22 mouse cellular contexts compared by ENCODE assay signal in genomic region chr5:22522612-22523011, GRCm38 (mm10). TPM values are rescaled to one million over a fixed set of nuclear protein-coding genes. Genes with fewer than 3 reads are reported as not detected.
DNase-seq lines count a peak whose midpoint lies in the region; ATAC-seq lines count a peak whose summit lies in the region.
"Had no signal": no experiment of that assay in that cellular context is flagged by ENCODE, and none has a peak within 500 bp of the region (broad histone marks: within the 10 kb centered on the region; RNA-seq: fewer than 3 reads in every experiment).

No protein-coding gene starts in this region.

- no peak overlapping the region for H3K4me3 ChIP-seq in hindbrain, embryonic 11.5 days (ENCODE audit: low read depth, low read length)
- H3K4me3 ChIP-seq: hindbrain, embryonic 15.5 days; intestine, embryonic 15.5 days; limb, embryonic 15.5 days; liver, embryonic 15.5 days; midbrain, embryonic 13.5 days; neural tube, embryonic 13.5 days; stomach, embryonic 15.5 days had no signal

- no peak overlapping the region for H3K4me2 ChIP-seq in hindbrain, embryonic 11.5 days (replicated peaks; ENCODE audit: low read depth, low read length)
- H3K4me2 ChIP-seq: hindbrain, embryonic 15.5 days; intestine, embryonic 15.5 days; limb, embryonic 15.5 days; liver, embryonic 15.5 days; midbrain, embryonic 13.5 days; neural tube, embryonic 13.5 days; stomach, embryonic 15.5 days had no signal

- no peaks in the 10 kb centered on the region for H3K36me3 ChIP-seq in hindbrain, embryonic 11.5 days (ENCODE audit: control insufficient read depth, insufficient read depth, low read length)

- ATAC-seq in frontal cortex, adult (ENCODE audit: low TSS enrichment): peak; percentile 81
- ATAC-seq in hindbrain, embryonic 11.5 days (ENCODE audit: low FRiP score): no peak
- ATAC-seq: intestine, embryonic 15.5 days; midbrain, embryonic 13.5 days had no signal

- no peaks in the 10 kb centered on the region for H3K4me1 ChIP-seq in hindbrain, embryonic 11.5 days (replicated peaks; ENCODE audit: control insufficient read depth, insufficient read depth, low read length)
- H3K4me1 ChIP-seq: hindbrain, embryonic 15.5 days; intestine, embryonic 15.5 days; limb, embryonic 15.5 days; liver, embryonic 15.5 days; midbrain, embryonic 13.5 days; neural tube, embryonic 13.5 days; stomach, embryonic 15.5 days had no signal

- H3K27me3 ChIP-seq in hindbrain, embryonic 11.5 days (ENCODE audit: control insufficient read depth, insufficient read depth, low read length): no peaks in the 10 kb centered on the region
- H3K27me3 ChIP-seq: CH12.LX; hindbrain, embryonic 15.5 days; intestine, embryonic 15.5 days; limb, embryonic 15.5 days; liver, embryonic 15.5 days; midbrain, embryonic 13.5 days; neural tube, embryonic 13.5 days; stomach, embryonic 15.5 days had no signal

- no peak for DNase-seq in frontal cortex, postnatal 14 days (ENCODE audit: low spot score in 2 of 2)
- DNase-seq in 3T3-L1 (ENCODE audit: low read depth, low spot score): peak; percentile 18
- peak; percentile 61 for DNase-seq in cerebellum, adult 11 months
- DNase-seq in cerebellum, postnatal 10 days: peak; percentile 51 to 66
- DNase-seq in hindbrain, embryonic 11.5 days (ENCODE audit: low spot score): no peak
- DNase-seq in thymus, adult 18-20 months: no peak
- DNase-seq in spleen, postnatal 36 days (ENCODE audit: low spot score in 2 of 2): no peak
- DNase-seq: gastrocnemius, postnatal 14 days; heart, adult 18-20 months; heart, postnatal 36 days; kidney, postnatal 4 days; spleen, adult 18-20 months; thymus, adult 2 months had no signal

- no peak overlapping the region for H3K27ac ChIP-seq in hindbrain, embryonic 11.5 days (ENCODE audit: low read depth, low read length)
- H3K27ac ChIP-seq: hindbrain, embryonic 15.5 days; intestine, embryonic 15.5 days; limb, embryonic 15.5 days; liver, embryonic 15.5 days; midbrain, embryonic 13.5 days; neural tube, embryonic 13.5 days; stomach, embryonic 15.5 days had no signal

- H3K9me3 ChIP-seq in hindbrain, embryonic 11.5 days (ENCODE audit: control insufficient read depth, low read length): no peaks in the 10 kb centered on the region
- H3K9me3 ChIP-seq: hindbrain, embryonic 15.5 days; intestine, embryonic 15.5 days; limb, embryonic 15.5 days; liver, embryonic 15.5 days; midbrain, embryonic 13.5 days; neural tube, embryonic 13.5 days; stomach, embryonic 15.5 days had no signal

- WGBS in hindbrain, embryonic 11.5 days: 93% methylated on average over 4 of the region's 4 CpGs

- H3K9ac ChIP-seq in hindbrain, embryonic 11.5 days (ENCODE audit: low read depth, low read length): no peak overlapping the region
- H3K9ac ChIP-seq: hindbrain, embryonic 15.5 days; intestine, embryonic 15.5 days; limb, embryonic 15.5 days; liver, embryonic 15.5 days; midbrain, embryonic 13.5 days; neural tube, embryonic 13.5 days; stomach, embryonic 15.5 days had no signal

RNA-seq across cellular contexts. Expression of gene Orc5, which starts 27.6 kb away (rescaled TPM):
- polyA plus RNA-seq in hindbrain, embryonic 11.5 days (2014; fragmentation: Nextera tagmentation; extraction: Ambion mirVana): 46.7 and 48.2 TPM in 2 replicates

Comparison
In these comparisons a context has a peak if more than half of its experiments do, and no peak if none do; other contexts are left out.
1. DNase-seq: peak in 3T3-L1 (single experiment), cerebellum, adult 11 months (single experiment) and cerebellum, postnatal 10 days (2 of 2); none in frontal cortex, postnatal 14 days (0 of 2), hindbrain, embryonic 11.5 days (single experiment), thymus, adult 18-20 months (0 of 2) and spleen, postnatal 36 days (0 of 2).